Mouse (Mus musculus) CH12.LX (cell line): ENCODE measurements around the gene Cenpt.

Experiments
- CTCF ChIP-seq, 2 experiments: IDR thresholded peaks in 1 of 2; conservative IDR thresholded peaks in 1 of 2; 2 replicates each; pipeline ENCODE4 v1.5.1; 2011 to 2012; ENCODE audit warnings: low read depth in 2 of 2, low read length in 2 of 2, improper control_type of control experiment in 1 of 2, inconsistent platforms in 1 of 2, mild to moderate bottlenecking in 1 of 2, moderate library complexity in 1 of 2
- EP300 ChIP-seq: IDR thresholded peaks from 2 replicates; pipeline ENCODE4 v1.6.1; 2011; ENCODE audit warnings: low read length, improper control_type of control experiment
- GABPA ChIP-seq: IDR thresholded peaks from 2 replicates; pipeline ENCODE4 v1.6.1; 2012; ENCODE audit warnings: low read depth, low read length, improper control_type of control experiment, inconsistent platforms; ENCODE audit not compliant: insufficient replicate concordance
- HCFC1 ChIP-seq: IDR thresholded peaks from 2 replicates; pipeline ENCODE4 v1.6.1; 2012; ENCODE audit warnings: low read depth, mild to moderate bottlenecking, inconsistent platforms, low read length, improper control_type of control experiment
- POLR2A ChIP-seq: IDR thresholded peaks from 2 replicates; pipeline ENCODE4 v1.6.1; 2011; ENCODE audit warnings: low read depth, mild to moderate bottlenecking, improper control_type of control experiment, low read length
- RAD21 ChIP-seq: IDR thresholded peaks from 2 replicates; pipeline ENCODE4 v1.6.1; 2011; ENCODE audit warnings: low read depth, mild to moderate bottlenecking, low read length, improper control_type of control experiment, moderate library complexity
- RCOR1 ChIP-seq: conservative IDR thresholded peaks from 2 replicates; pipeline ENCODE4 v1.6.1; 2012; ENCODE audit warnings: low read depth, mild to moderate bottlenecking, inconsistent platforms, low read length, improper control_type of control experiment
- TBP ChIP-seq: conservative IDR thresholded peaks from 2 replicates; pipeline ENCODE4 v1.6.1; 2011; ENCODE audit warnings: low read depth, low read length, improper control_type of control experiment
- UBTF ChIP-seq: IDR thresholded peaks from 2 replicates; pipeline ENCODE4 v1.6.1; 2012; ENCODE audit warnings: low read depth, mild to moderate bottlenecking, inconsistent platforms, low read length, improper control_type of control experiment, moderate library complexity
- ZC3H11A ChIP-seq: IDR thresholded peaks from 2 replicates; pipeline ENCODE4 v1.6.1; 2012; ENCODE audit warnings: low read depth, mild to moderate bottlenecking, inconsistent platforms, low read length, improper control_type of control experiment
- ZNF384 ChIP-seq: IDR thresholded peaks from 2 replicates; pipeline ENCODE4 v1.6.1; 2012; ENCODE audit warnings: low read depth, low read length, improper control_type of control experiment, inconsistent platforms

GRCm38 (mm10) chr8:105795785-105796184 lies 57.3 kb downstream of the Cenpt start:
- TF ChIP-seq EP300 (no peak), UBTF (no peak), CTCF (conservative IDR thresholded peaks at IDR 0.05 in 1 of 2, IDR thresholded peaks at IDR 0.05 in 1 of 2; ENCODE audit: low read depth in 2 of 2, low read length in 2 of 2) (no peak), ZNF384 (no peak), GABPA (no peak), POLR2A (no peak), RCOR1 (no peak), ZC3H11A (no peak), RAD21 (no peak), HCFC1 (no peak), TBP (no peak)
